8 mouse cellular contexts compared by ENCODE assay signal in genomic region chr4:123342642-123343470, GRCm38 (mm10). TPM values are rescaled to one million over a fixed set of nuclear protein-coding genes. Genes with fewer than 3 reads are reported as not detected.
A peak's percentile ranks its signal among the peaks of the same experiment; 100 is the strongest.
DNase-seq lines count a peak whose midpoint lies in the region; ATAC-seq and TF ChIP-seq lines count a peak whose summit lies in the region.

Gene Bmp8a, minus strand, starts transcription at chr4:123343252.

- peak; percentile 60 to 66 for DNase-seq in right cerebral cortex, postnatal 10 days (ENCODE audit: low spot score in 2 of 2)
- no peak for DNase-seq in right cerebral cortex, adult 18-20 months
- DNase-seq in embryo, embryonic 11.5 days (ENCODE audit: low read depth, low spot score) = peak; percentile 65
- peak; percentile 74 to 76 for DNase-seq in heart, adult 2 months
- DNase-seq in kidney, adult 18-20 months = peak; percentile 77
- DNase-seq in lung, adult 2 months = peak; percentile 70
- peak; percentile 49 for DNase-seq in thymus, adult 2 months

- peak within 1 kb of the TSS; percentile 47 for H3K4me3 ChIP-seq in heart, adult 2 months
- peak within 1 kb of the TSS; percentile 74 for H3K4me3 ChIP-seq in lung, adult 2 months (replicated peaks; ENCODE audit: extremely low read depth, low read depth, low read length)
- peak within 1 kb of the TSS; percentile 40 for H3K4me3 ChIP-seq in neural tube, embryonic 14.5 days (ENCODE audit: low read depth, low read length)
- peak within 1 kb of the TSS; percentile 43 for H3K4me3 ChIP-seq in thymus, adult 2 months (ENCODE audit: control insufficient read depth, insufficient read depth, low read length)

- H3K27me3 ChIP-seq in heart, adult 2 months (ENCODE audit: control insufficient read depth, insufficient read depth, low read length) = peaks cover 8% of the 10 kb centered on the region
- H3K27me3 ChIP-seq in neural tube, embryonic 14.5 days (ENCODE audit: control insufficient read depth, insufficient read depth, low read length) = peaks cover 30% of the 10 kb centered on the region
- H3K27me3 ChIP-seq in thymus, adult 2 months (ENCODE audit: control insufficient read depth, insufficient read depth, low read length) = peaks cover 15% of the 10 kb centered on the region; the same call in 1 of the 2 replicates

- H3K27ac ChIP-seq in heart, adult 2 months = no peak within 1 kb of the TSS
- no peak within 1 kb of the TSS for H3K27ac ChIP-seq in neural tube, embryonic 14.5 days (ENCODE audit: low read depth, low read length)
- H3K27ac ChIP-seq in thymus, adult 2 months (ENCODE audit: control insufficient read depth, insufficient read depth, low read length) = no peak within 1 kb of the TSS

- no peaks in the 10 kb centered on the region for H3K36me3 ChIP-seq in heart, adult 2 months (ENCODE audit: control insufficient read depth, insufficient read depth, low read length)
- peaks cover 6% of the 10 kb centered on the region; the same call in 1 of the 2 replicates for H3K36me3 ChIP-seq in neural tube, embryonic 14.5 days (ENCODE audit: control insufficient read depth, insufficient read depth, low read length)
- H3K36me3 ChIP-seq in thymus, adult 2 months (ENCODE audit: control insufficient read depth, insufficient read depth, low read length) = no peaks in the 10 kb centered on the region

- no peak for TF ChIP-seq EP300 in heart, adult 2 months (IDR thresholded peaks at IDR 0.05; ENCODE audit: insufficient read depth, low read depth, low read length)

- H3K4me1 ChIP-seq in heart, adult 2 months (ENCODE audit: control insufficient read depth, insufficient read depth, low read length) = no peaks in the 10 kb centered on the region
- peaks cover 2% of the 10 kb centered on the region; the same call in 1 of the 2 replicates for H3K4me1 ChIP-seq in lung, adult 2 months (ENCODE audit: control insufficient read depth, insufficient read depth, low read length)
- H3K4me1 ChIP-seq in neural tube, embryonic 14.5 days (ENCODE audit: control insufficient read depth, insufficient read depth, low read length) = peaks cover 12% of the 10 kb centered on the region; the same call in 1 of the 2 replicates
- peaks cover 12% of the 10 kb centered on the region for H3K4me1 ChIP-seq in thymus, adult 2 months (replicated peaks; ENCODE audit: control insufficient read depth, insufficient read depth, low read length)

- H3K79me2 ChIP-seq in heart, adult 2 months (replicated peaks; ENCODE audit: control insufficient read depth, insufficient read depth, low read length) = no peaks in the 10 kb centered on the region

- H3K9ac ChIP-seq in heart, adult 2 months (ENCODE audit: low read depth, low read length) = peak within 1 kb of the TSS; percentile 17
- peak within 1 kb of the TSS; percentile 22; the same call in 1 of the 2 replicates for H3K9ac ChIP-seq in neural tube, embryonic 14.5 days (replicated peaks; ENCODE audit: low read depth, low read length)

- TF ChIP-seq POLR2A in heart, adult 2 months (IDR thresholded peaks at IDR 0.05; ENCODE audit: insufficient read depth, low read depth, low read length) = no peak
- no peak for TF ChIP-seq POLR2A in lung, adult 2 months (IDR thresholded peaks at IDR 0.05; ENCODE audit: borderline replicate concordance, extremely low read depth, low read depth, low read length)
- no peak; the same call in 1 of the 2 replicates for TF ChIP-seq POLR2A in thymus, adult 2 months (IDR thresholded peaks at IDR 0.05; ENCODE audit: control insufficient read depth, extremely low read depth, insufficient read depth, low read length, poor library complexity)

- WGBS in heart, adult 2 months = under 1% methylated on average over 65 of the region's 65 CpGs
- WGBS in lung, adult 2 months = under 1% methylated on average over 65 of the region's 65 CpGs
- WGBS in neural tube, embryonic 14.5 days = under 1% methylated on average over 65 of the region's 65 CpGs
- 2% methylated on average over 65 of the region's 65 CpGs for WGBS in thymus, adult 2 months

- no peaks in the 10 kb centered on the region for H3K9me3 ChIP-seq in neural tube, embryonic 14.5 days (ENCODE audit: control insufficient read depth, low read length)

- TF ChIP-seq CTCF in heart, adult 2 months (IDR thresholded peaks at IDR 0.05) = no peak
- no peak for TF ChIP-seq CTCF in lung, adult 2 months (IDR thresholded peaks at IDR 0.05; ENCODE audit: insufficient read depth, low read length)
- TF ChIP-seq CTCF in thymus, adult 2 months (IDR thresholded peaks at IDR 0.05; ENCODE audit: borderline replicate concordance, control insufficient read depth, extremely low read depth, insufficient read depth, low read length, poor library complexity) = no peak

- H3K4me2 ChIP-seq in neural tube, embryonic 14.5 days (ENCODE audit: low read depth, low read length) = peak within 1 kb of the TSS; percentile 71

- peak; percentile 87 for ATAC-seq in neural tube, embryonic 14.5 days (ENCODE audit: low read depth)

- intact Hi-C loops in heart, adult 2 months (cut with DNase I) = no loop called here

RNA-seq across cellular contexts. Expression of gene Bmp8a, which starts in this region (rescaled TPM):
- not detected for total RNA-seq in heart, adult 2 months (2021)
- not detected in 2 replicates for polyA plus RNA-seq in heart, adult 2 months (2012; rRNA removed)
- polyA plus RNA-seq in lung, adult 2 months (2012; rRNA removed) = 0.27 and 0.55 TPM in 2 replicates
- 0.35 and 0.37 TPM in 2 replicates for polyA plus RNA-seq in neural tube, embryonic 14.5 days (2014; fragmentation: Nextera tagmentation; extraction: Ambion mirVana)
- 0.46 and 0.82 TPM in 2 replicates for polyA plus RNA-seq in thymus, adult 2 months (2012; rRNA removed)

Comparison
In these comparisons a context has a peak if more than half of its experiments do, and no peak if none do; other contexts are left out.
1. Peak in DNase-seq, H3K4me3 ChIP-seq and H3K9ac ChIP-seq in heart, adult 2 months; RNA of the gene not detected or under 1 TPM.
2. Peak in DNase-seq and H3K4me3 ChIP-seq in lung, adult 2 months; RNA of the gene not detected or under 1 TPM.
3. Peak in ATAC-seq, H3K4me3 ChIP-seq, H3K9ac ChIP-seq and H3K4me2 ChIP-seq in neural tube, embryonic 14.5 days; RNA of the gene not detected or under 1 TPM.
4. Peak in DNase-seq and H3K4me3 ChIP-seq in thymus, adult 2 months; RNA of the gene not detected or under 1 TPM.